Mouse (Mus musculus): ENCODE data around the gene Bcas2. TPM values are rescaled to one million over a fixed set of nuclear protein-coding genes. Genes with fewer than 3 reads are reported as not detected.

The Bcas2 gene
- polyA plus RNA-seq, 1 experiment from 2014 or later = 274 TPM

Other genes with a start within 250 kb of the Bcas2 start
- gene Sycp1, start 235.6 kb upstream of the Bcas2 start, polyA plus RNA-seq (2014; fragmentation: Nextera tagmentation; extraction: Ambion mirVana) = not detected in 2 replicates
- not detected in 2 replicates for gene Nr1h5, start 207.5 kb upstream of the Bcas2 start, polyA plus RNA-seq (2014; fragmentation: Nextera tagmentation; extraction: Ambion mirVana)
- 57.8 and 64.6 TPM in 2 replicates for gene Sike1, start 175.9 kb upstream of the Bcas2 start, polyA plus RNA-seq (2014; fragmentation: Nextera tagmentation; extraction: Ambion mirVana)
- 473 and 488 TPM in 2 replicates for gene Csde1, start 151.2 kb upstream of the Bcas2 start, polyA plus RNA-seq (2014; fragmentation: Nextera tagmentation; extraction: Ambion mirVana)
- 105 and 115 TPM in 2 replicates for gene Nras, start 113.4 kb upstream of the Bcas2 start, polyA plus RNA-seq (2014; fragmentation: Nextera tagmentation; extraction: Ambion mirVana)
- gene Ampd1, start 97.6 kb upstream of the Bcas2 start, polyA plus RNA-seq (2014; fragmentation: Nextera tagmentation; extraction: Ambion mirVana) = not detected in 2 replicates
- gene Dennd2c, start 69.1 kb upstream of the Bcas2 start, polyA plus RNA-seq (2014; fragmentation: Nextera tagmentation; extraction: Ambion mirVana) = 3.7 and 3.8 TPM in 2 replicates
- gene Trim33, start 107.6 kb downstream of the Bcas2 start, polyA plus RNA-seq (2014; fragmentation: Nextera tagmentation; extraction: Ambion mirVana) = 27.5 and 33.7 TPM in 2 replicates

Data from limb, embryonic 11.5 days (tissue).